Mouse (Mus musculus): Measurements from ENCODE around the gene Clstn2. TPM values are rescaled to one million over a fixed set of nuclear protein-coding genes. Genes with fewer than 3 reads are reported as not detected.

Clstn2 gene
- total RNA-seq, 2 experiments from 2014 or later, result not detected

- ATAC-seq (replicated peaks; ENCODE audit: low FRiP score, poor library complexity, severe bottlenecking), result no peak
These were observed 76.4 kb downstream of the Clstn2 start for GRCm38 (mm10) chr9:97956407-97957106.

GRCm38 (mm10) chr9:97953746-97954359 lies 79.1 kb downstream of the Clstn2 start:
- ATAC-seq (replicated peaks; ENCODE audit: low FRiP score, poor library complexity, severe bottlenecking), result no peak

GRCm38 (mm10) chr9:97950378-97951006 lies 82.5 kb downstream of the Clstn2 start:
- no peak for ATAC-seq (replicated peaks; ENCODE audit: low FRiP score, poor library complexity, severe bottlenecking)

GRCm38 (mm10) chr9:97919326-97919725 lies 113.7 kb downstream of the Clstn2 start:
- no peak for ATAC-seq (replicated peaks; ENCODE audit: low FRiP score, poor library complexity, severe bottlenecking)

- ATAC-seq (replicated peaks; ENCODE audit: low FRiP score, poor library complexity, severe bottlenecking), result no peak
These were observed 141.6 kb downstream of the Clstn2 start for GRCm38 (mm10) chr9:97891415-97891814.

- no peak for ATAC-seq (replicated peaks; ENCODE audit: low FRiP score, poor library complexity, severe bottlenecking)
These were observed 149.6 kb downstream of the Clstn2 start for GRCm38 (mm10) chr9:97883336-97883735.

GRCm38 (mm10) chr9:97867013-97867700 lies 165.8 kb downstream of the Clstn2 start:
- no peak for ATAC-seq (replicated peaks; ENCODE audit: low FRiP score, poor library complexity, severe bottlenecking)

GRCm38 (mm10) chr9:97852859-97853258 lies 180.1 kb downstream of the Clstn2 start:
- ATAC-seq (replicated peaks; ENCODE audit: low FRiP score, poor library complexity, severe bottlenecking), result no peak

- no peak for ATAC-seq (replicated peaks; ENCODE audit: low FRiP score, poor library complexity, severe bottlenecking)
These were observed 184.8 kb downstream of the Clstn2 start for GRCm38 (mm10) chr9:97847873-97848838.

GRCm38 (mm10) chr9:97842054-97842453 lies 190.9 kb downstream of the Clstn2 start:
- ATAC-seq (replicated peaks; ENCODE audit: low FRiP score, poor library complexity, severe bottlenecking), result no peak

- ATAC-seq (replicated peaks; ENCODE audit: low FRiP score, poor library complexity, severe bottlenecking), result no peak
These were observed 201.8 kb downstream of the Clstn2 start for GRCm38 (mm10) chr9:97831216-97831615.

- no peak for ATAC-seq (replicated peaks; ENCODE audit: low FRiP score, poor library complexity, severe bottlenecking)
These were observed 203.1 kb downstream of the Clstn2 start for GRCm38 (mm10) chr9:97829919-97830318.

GRCm38 (mm10) chr9:97827689-97828088 lies 205.3 kb downstream of the Clstn2 start:
- ATAC-seq (replicated peaks; ENCODE audit: low FRiP score, poor library complexity, severe bottlenecking), result no peak

- ATAC-seq (replicated peaks; ENCODE audit: low FRiP score, poor library complexity, severe bottlenecking), result no peak
These were observed 206.7 kb downstream of the Clstn2 start for GRCm38 (mm10) chr9:97826077-97826947.

GRCm38 (mm10) chr9:97817116-97817515 lies 215.9 kb downstream of the Clstn2 start:
- ATAC-seq (replicated peaks; ENCODE audit: low FRiP score, poor library complexity, severe bottlenecking), result no peak

- ATAC-seq (replicated peaks; ENCODE audit: low FRiP score, poor library complexity, severe bottlenecking), result no peak
These were observed 216.7 kb downstream of the Clstn2 start for GRCm38 (mm10) chr9:97816143-97816805.

GRCm38 (mm10) chr9:97813157-97813556 lies 219.8 kb downstream of the Clstn2 start:
- no peak for ATAC-seq (replicated peaks; ENCODE audit: low FRiP score, poor library complexity, severe bottlenecking)

GRCm38 (mm10) chr9:97807031-97807430 lies 225.9 kb downstream of the Clstn2 start:
- ATAC-seq (replicated peaks; ENCODE audit: low FRiP score, poor library complexity, severe bottlenecking), result no peak

Measured in erythroblast, adult 5-6 weeks (primary cell).